Mouse (Mus musculus) liver, embryonic 12.5 days (tissue): Measurements from ENCODE around the gene Tmem121b. TPM values are rescaled to one million over a fixed set of nuclear protein-coding genes. Genes with fewer than 3 reads are reported as not detected.
A peak's percentile ranks its signal among the peaks of the same experiment; 100 is the strongest.

Experiments
- ATAC-seq: fragments of 200-750 bp; cut with Nextera tagmentation; 2 replicates; pipeline ENCODE4 v1.8.0; 2017; ENCODE audit warnings: moderate number of reproducible peaks, mild to moderate bottlenecking, moderate library complexity
- H3K27ac ChIP-seq: fragments of 300-500 bp; sonication (generic); 2 replicates; pipeline ENCODE4 v1.5.1; 2016; ENCODE audit warnings: mild to moderate bottlenecking
- H3K27me3 ChIP-seq: fragments of 300-500 bp; sonication (generic); replicated peaks from 2 replicates; pipeline ENCODE4 v1.6.1; 2016; ENCODE audit warnings: mild to moderate bottlenecking, moderate library complexity
- H3K36me3 ChIP-seq: fragments of 300-500 bp; sonication (generic); 2 replicates; pipeline ENCODE4 v1.6.1; 2016; ENCODE audit warnings: mild to moderate bottlenecking, moderate library complexity
- H3K4me1 ChIP-seq: fragments of 300-500 bp; sonication (generic); 2 replicates; pipeline ENCODE4 v1.6.1; 2016
- H3K4me2 ChIP-seq: fragments of 300-500 bp; sonication (generic); 2 replicates; pipeline ENCODE4 v1.6.1; 2016; ENCODE audit warnings: mild to moderate bottlenecking, moderate library complexity
- H3K4me3 ChIP-seq: fragments of 300-500 bp; sonication (generic); 2 replicates; pipeline ENCODE4 v1.5.1; 2016; ENCODE audit warnings: mild to moderate bottlenecking, moderate library complexity
- H3K9ac ChIP-seq: fragments of 300-500 bp; sonication (generic); 2 replicates; pipeline ENCODE4 v1.6.1; 2016; ENCODE audit warnings: mild to moderate bottlenecking, moderate library complexity
- H3K9me3 ChIP-seq: fragments of 300-500 bp; sonication (generic); replicated peaks from 2 replicates; pipeline ENCODE4 v1.6.1; 2016; ENCODE audit warnings: mild to moderate bottlenecking, moderate library complexity
- WGBS: fragments of 180-500 bp; shearing (Covaris S2); methylation state at CpG from one replicate; pipeline ENCODE4 v1.1.7; 2016; ENCODE audit not compliant: insufficient replicate concordance; 5-methylcytosine and 5-hydroxymethylcytosine counted together
- polyA plus RNA-seq: library from polyadenylated mRNA; unstranded; fragments of >200 nt; fragmentation: Nextera tagmentation; extraction: Ambion mirVana; gene quantifications from 2 replicates; pipeline ENCODE4 v1.2.1, GENCODE M21; 2016

Tmem121b gene
- polyA plus RNA-seq, 1 experiment from 2014 or later, result 0.02 TPM

DNA sequence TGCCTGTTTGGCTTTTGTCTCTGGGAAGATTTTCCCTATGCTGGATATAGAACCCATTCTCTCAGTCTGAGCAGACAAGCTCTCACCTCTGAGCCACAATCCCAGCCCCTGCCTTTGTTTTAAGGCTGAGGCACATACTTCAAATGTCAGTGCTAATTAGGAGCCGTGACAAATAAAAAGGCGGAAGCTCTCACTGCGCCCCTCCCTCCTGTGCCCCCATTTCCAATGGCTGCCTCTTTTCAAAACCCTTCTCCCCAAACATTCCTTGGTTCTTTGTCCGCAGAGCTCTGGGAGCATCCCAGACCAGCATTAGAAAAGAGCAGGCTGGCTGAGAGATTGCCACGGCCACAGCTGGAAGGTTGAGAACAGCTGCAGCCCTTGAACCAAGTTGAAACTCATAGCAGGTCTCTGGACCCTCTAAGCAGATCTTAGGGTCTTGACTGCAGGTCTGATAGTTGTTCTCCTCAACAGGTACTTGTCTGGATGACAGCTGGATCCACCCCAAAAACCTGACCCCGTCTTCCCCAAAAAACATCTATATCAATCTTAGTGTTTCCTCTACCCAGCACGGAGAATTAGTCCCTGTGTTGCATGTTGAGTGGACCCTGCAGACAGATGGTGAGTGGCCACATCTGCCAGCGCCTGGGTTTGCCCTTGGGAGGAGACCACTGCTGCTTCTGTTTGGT, 21.0 kb downstream of the Tmem121b start:
- Histone ChIP-seq H3K27me3 (no peaks in the 10 kb centered on the region), H3K4me1 (peaks cover 57% of the 10 kb centered on the region), H3K36me3 (peaks cover 39% of the 10 kb centered on the region), H3K27ac (no peak overlapping the region), H3K4me2 (no peak overlapping the region), H3K9ac (no peak overlapping the region), H3K9me3 (no peaks in the 10 kb centered on the region), H3K4me3 (no peak overlapping the region)
- 58% methylated on average over 8 of the region's 8 CpGs for WGBS
- ATAC-seq, result no peak

DNA sequence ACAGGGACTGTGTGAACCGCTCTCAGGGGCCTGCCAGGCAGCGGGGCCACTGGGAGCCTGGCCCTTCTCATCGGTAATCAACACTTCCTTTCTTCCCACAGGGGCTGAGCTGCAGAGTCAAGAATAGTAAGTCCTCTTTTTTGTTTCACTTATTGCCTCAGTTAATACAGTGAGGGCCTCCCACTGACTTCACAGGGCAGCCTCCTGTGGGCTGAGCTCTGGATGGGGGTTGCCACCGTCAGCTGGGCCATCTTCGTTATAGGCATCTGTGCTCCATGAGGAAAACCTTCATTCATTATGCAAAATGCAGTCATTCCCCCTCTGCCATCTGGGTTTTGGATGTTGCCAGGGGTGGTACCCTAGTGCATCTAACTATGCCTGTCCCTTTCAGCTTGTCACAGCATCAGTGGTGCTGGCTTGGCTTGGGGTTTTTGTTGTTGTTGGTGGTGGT, 21.6 kb downstream of the Tmem121b start:
- H3K27ac ChIP-seq, result no peak overlapping the region
- H3K36me3 ChIP-seq, result peaks cover 33% of the 10 kb centered on the region
- peaks cover 63% of the 10 kb centered on the region for H3K4me1 ChIP-seq
- H3K9ac ChIP-seq, result no peak overlapping the region
- H3K27me3 ChIP-seq, result no peaks in the 10 kb centered on the region
- WGBS, result 26% methylated on average over 5 of the region's 5 CpGs
- H3K4me3 ChIP-seq, result no peak overlapping the region
- no peak for ATAC-seq
- no peak overlapping the region for H3K4me2 ChIP-seq
- no peaks in the 10 kb centered on the region for H3K9me3 ChIP-seq

DNA sequence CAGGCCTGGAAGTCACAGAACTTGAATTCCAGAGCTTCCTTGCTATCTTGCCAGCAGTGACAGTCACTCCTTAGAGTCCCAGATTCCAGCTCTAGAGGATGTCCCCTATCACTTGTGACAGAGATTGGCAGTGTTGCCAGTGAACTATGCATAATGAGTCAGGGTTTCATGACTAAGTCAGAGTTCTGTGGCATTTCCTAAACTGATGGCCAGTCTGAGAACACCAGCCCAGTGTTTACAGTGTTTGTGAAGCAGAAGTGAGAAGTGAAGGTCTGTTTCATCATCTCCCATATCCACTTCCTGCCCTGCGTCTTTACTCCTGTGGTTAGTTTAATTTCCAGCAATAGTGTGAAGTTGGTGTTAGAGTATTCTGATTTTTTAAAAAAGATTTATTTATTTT, 22.9 kb downstream of the Tmem121b start:
- H3K9me3 ChIP-seq, result no peaks in the 10 kb centered on the region
- 38% methylated on average over 1 of the region's 1 CpGs for WGBS
- no peak overlapping the region for H3K4me2 ChIP-seq
- H3K4me3 ChIP-seq, result no peak overlapping the region
- ATAC-seq, result no peak
- H3K4me1 ChIP-seq, result peaks cover 76% of the 10 kb centered on the region
- H3K36me3 ChIP-seq, result peaks cover 21% of the 10 kb centered on the region
- no peaks in the 10 kb centered on the region for H3K27me3 ChIP-seq
- H3K27ac ChIP-seq, result no peak overlapping the region
- no peak overlapping the region for H3K9ac ChIP-seq

DNA sequence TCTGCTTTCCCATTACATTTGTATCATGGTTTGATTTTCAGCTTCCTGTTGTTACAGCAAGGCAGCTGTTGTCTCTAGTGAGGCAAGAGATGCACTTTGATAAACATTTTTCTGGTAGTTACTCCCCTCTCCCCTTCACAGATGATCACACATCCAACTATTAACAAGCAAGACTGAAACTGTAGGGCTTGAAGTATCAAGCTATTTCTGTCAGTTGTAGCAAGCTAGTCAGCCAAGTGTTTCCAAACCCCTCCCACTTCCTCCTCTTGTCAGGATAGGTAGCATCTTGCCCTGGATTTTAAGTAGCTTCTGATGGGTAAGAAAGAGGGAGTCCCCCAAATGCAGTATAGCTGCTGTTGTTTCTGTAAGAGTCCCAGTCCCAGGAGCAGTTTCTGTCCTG, 23.8 kb downstream of the Tmem121b start:
- H3K4me3 ChIP-seq, result no peak overlapping the region
- H3K27me3 ChIP-seq, result no peaks in the 10 kb centered on the region
- no peak overlapping the region for H3K4me2 ChIP-seq
- no peaks in the 10 kb centered on the region for H3K9me3 ChIP-seq
- H3K36me3 ChIP-seq, result peaks cover 12% of the 10 kb centered on the region
- H3K9ac ChIP-seq, result no peak overlapping the region
- peaks cover 83% of the 10 kb centered on the region for H3K4me1 ChIP-seq
- ATAC-seq, result no peak
- no peak overlapping the region for H3K27ac ChIP-seq

DNA sequence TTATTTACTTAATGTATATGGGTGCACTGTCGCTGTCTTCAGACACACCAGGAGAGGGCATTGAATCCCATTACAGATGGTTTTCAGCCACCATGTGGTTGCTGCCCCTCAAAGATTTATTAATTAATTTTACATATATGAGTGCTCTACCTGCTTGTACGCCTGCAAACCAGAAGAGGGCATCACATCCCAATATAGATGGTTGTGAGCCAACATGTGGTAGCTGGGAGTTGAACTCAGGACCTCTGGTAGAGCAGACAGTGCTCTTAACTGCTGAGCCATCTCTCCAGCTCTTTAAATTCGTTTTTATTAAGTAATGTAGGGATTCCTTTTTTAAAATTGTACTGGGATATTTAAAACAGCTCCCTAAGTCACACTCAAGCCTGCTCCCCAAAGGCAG, 24.3 kb downstream of the Tmem121b start:
- WGBS, result 58% methylated on average over 3 of the region's 3 CpGs

DNA sequence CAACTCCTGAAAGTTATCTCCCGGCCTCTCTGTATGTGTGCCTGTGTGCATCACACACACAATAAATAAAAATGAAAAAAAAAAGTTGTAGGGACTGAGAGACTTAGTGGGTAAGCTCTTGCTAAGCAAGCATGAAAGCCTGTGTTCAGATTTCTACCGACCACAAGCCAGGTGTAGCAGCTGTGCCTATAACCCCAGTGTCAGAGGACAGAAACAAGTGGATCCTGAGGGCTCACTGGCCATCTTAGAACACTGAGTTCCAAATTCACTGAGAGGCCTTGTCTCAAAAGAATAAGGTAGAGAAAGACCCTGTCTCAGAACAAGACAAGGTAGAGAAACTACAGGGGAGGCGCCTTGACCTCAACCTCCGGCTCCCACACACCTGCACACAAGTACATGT, 25.3 kb downstream of the Tmem121b start:
- Histone ChIP-seq H3K4me2 (no peak overlapping the region), H3K36me3 (no peaks in the 10 kb centered on the region), H3K4me1 (peaks cover 87% of the 10 kb centered on the region), H3K27me3 (no peaks in the 10 kb centered on the region), H3K27ac (no peak overlapping the region), H3K9me3 (no peaks in the 10 kb centered on the region), H3K9ac (no peak overlapping the region), H3K4me3 (no peak overlapping the region)
- ATAC-seq, result no peak
- 82% methylated on average over 4 of the region's 4 CpGs for WGBS

More for the DNA sequence above, 24.3 kb downstream of the Tmem121b start:
- Histone ChIP-seq H3K4me3 (no peak overlapping the region), H3K36me3 (peaks cover 7% of the 10 kb centered on the region), H3K9ac (no peak overlapping the region), H3K27ac (no peak overlapping the region), H3K4me1 (peaks cover 84% of the 10 kb centered on the region), H3K4me2 (no peak overlapping the region), H3K27me3 (no peaks in the 10 kb centered on the region), H3K9me3 (no peaks in the 10 kb centered on the region)
- ATAC-seq, result no peak

DNA sequence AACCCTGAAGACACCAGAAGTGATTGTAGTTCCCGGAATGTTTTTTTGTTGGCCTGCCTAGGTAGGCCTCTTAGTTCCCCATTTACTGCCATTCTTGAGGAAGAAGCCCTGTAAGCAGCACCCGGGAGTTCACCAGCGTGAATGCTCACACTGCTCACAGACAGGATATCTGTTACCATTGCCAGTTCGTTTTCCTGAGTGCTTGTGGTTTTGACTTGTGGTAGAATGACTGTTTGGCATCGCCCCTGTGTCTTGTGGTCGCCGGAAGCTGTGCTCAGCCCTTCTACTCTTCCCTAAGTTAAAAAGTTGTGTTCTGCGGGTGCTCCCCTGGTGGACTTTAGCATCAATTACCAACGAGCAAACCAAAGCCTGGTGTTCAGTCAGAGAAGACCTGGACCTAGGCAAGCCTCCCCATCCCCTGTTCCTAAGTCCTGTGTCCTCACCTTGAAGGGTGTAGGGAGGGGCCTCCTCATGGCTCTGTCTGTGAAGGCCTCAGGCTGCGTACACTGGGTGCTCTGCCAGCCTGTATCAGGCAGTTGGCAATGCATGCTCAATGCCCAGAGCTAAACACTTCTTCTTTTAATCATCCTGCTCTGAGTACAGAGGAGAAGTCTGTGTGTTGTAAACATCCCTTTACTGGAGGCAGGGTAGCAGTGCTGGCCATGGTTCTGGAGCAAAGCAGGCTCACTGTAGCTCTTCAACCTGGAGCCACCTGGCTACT, 26.8 kb downstream of the Tmem121b start:
- H3K27ac ChIP-seq, result peak overlapping the region; percentile 52
- H3K27me3 ChIP-seq, result peaks cover 7% of the 10 kb centered on the region
- peak overlapping the region; percentile 17 for H3K4me2 ChIP-seq
- 20% methylated on average over 10 of the region's 10 CpGs for WGBS
- 0 out of 2 replicates have a peak, but pooled peaks have one; percentile 6 for ATAC-seq
- H3K9me3 ChIP-seq, result no peaks in the 10 kb centered on the region
- peaks cover 77% of the 10 kb centered on the region for H3K4me1 ChIP-seq
- H3K4me3 ChIP-seq, result no peak overlapping the region
- no peak overlapping the region for H3K9ac ChIP-seq
- no peaks in the 10 kb centered on the region for H3K36me3 ChIP-seq

DNA sequence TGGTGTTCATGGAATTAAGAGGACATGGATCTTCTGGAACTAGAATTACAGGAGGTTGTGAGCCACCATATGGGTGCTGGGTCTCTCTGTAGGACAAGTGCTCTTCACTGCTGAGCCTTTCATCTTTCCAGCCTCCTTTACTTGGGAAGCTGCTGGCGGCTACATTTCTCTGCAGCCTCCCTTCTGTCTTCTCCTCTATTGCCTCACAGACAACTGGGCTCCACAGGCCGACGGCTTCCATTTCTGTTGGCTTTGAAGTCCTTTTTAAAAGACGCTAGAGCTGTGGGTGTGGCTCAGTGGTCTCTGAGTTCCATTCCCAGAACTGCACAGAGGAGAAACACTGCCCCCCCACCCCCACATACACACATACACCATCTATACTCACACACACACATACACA, 28.2 kb downstream of the Tmem121b start:
- 17% methylated on average over 4 of the region's 4 CpGs for WGBS
- no peak overlapping the region for H3K4me3 ChIP-seq
- H3K9ac ChIP-seq, result no peak overlapping the region
- peak overlapping the region; percentile 7 for H3K27ac ChIP-seq
- no peaks in the 10 kb centered on the region for H3K9me3 ChIP-seq
- ATAC-seq, result no peak
- no peaks in the 10 kb centered on the region for H3K36me3 ChIP-seq
- peak overlapping the region; percentile 98 for H3K4me2 ChIP-seq
- peaks cover 70% of the 10 kb centered on the region for H3K4me1 ChIP-seq
- H3K27me3 ChIP-seq, result peaks cover 15% of the 10 kb centered on the region

DNA sequence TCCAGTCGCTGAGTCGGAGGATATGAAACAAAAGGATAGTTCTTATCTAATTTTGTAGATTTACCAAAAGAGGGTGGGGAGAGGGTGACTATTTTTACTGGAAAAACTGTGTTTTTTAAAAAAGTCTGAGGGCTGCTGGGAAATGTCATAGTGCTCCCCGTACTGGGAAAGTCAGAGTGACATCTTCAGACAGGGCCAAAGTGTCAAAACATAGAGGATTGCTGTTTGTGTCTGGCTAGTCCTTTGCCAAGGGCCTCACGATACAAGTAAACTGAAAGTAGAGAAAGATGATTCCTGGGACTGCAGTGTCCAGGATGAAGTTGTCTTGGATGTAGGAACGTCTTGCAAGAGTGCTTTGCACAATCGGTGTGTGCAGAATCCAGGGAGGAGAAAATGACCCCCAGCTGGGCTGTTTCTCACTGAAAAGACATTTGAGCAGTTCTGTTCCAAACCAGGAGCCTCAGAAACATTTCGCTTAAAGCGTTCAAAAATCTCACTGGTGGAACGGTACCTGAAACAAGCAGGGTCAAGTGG, 29.1 kb downstream of the Tmem121b start:
- peaks cover 15% of the 10 kb centered on the region for H3K27me3 ChIP-seq
- H3K9me3 ChIP-seq, result no peaks in the 10 kb centered on the region
- H3K27ac ChIP-seq, result peak overlapping the region; percentile 57
- no peaks in the 10 kb centered on the region for H3K36me3 ChIP-seq
- H3K4me3 ChIP-seq, result peak overlapping the region; percentile 80
- 33% methylated on average over 9 of the region's 9 CpGs for WGBS
- H3K4me2 ChIP-seq, result peak overlapping the region; percentile 98
- peak overlapping the region; percentile 85 for H3K9ac ChIP-seq
- H3K4me1 ChIP-seq, result peaks cover 61% of the 10 kb centered on the region
- no peak for ATAC-seq

DNA sequence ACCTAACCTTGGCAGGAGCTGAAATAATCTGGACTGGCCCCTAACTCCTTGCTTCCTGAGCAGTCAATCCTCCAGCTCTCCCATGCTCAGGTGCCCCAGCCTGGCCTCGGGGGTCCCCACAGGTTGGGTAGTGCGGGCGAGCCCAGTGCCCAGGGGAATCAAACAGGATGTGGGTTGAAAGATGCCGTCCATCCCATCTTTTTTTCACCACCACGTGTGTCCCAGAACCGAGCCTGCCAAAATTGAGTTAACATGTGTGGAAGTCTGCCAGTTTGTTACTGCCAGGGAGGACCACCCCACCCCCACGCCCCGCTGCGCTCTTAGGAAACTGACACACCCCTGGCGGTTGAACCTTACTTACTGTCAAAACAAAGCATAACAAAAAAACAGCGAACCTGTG, 29.7 kb downstream of the Tmem121b start:
- peaks cover 57% of the 10 kb centered on the region for H3K4me1 ChIP-seq
- whole genome bisulfite sequencing, result 1% methylated on average over 11 of the region's 11 CpGs
- H3K4me2 ChIP-seq, result peak overlapping the region; percentile 98
- no peaks in the 10 kb centered on the region for H3K36me3 ChIP-seq
- peak; percentile 24; the same call in 1 of the 2 replicates for ATAC-seq
- H3K27ac ChIP-seq, result peak overlapping the region; percentile 81
- H3K27me3 ChIP-seq, result peaks cover 15% of the 10 kb centered on the region
- no peaks in the 10 kb centered on the region for H3K9me3 ChIP-seq
- peak overlapping the region; percentile 85 for H3K9ac ChIP-seq
- peak overlapping the region; percentile 80 for H3K4me3 ChIP-seq

DNA sequence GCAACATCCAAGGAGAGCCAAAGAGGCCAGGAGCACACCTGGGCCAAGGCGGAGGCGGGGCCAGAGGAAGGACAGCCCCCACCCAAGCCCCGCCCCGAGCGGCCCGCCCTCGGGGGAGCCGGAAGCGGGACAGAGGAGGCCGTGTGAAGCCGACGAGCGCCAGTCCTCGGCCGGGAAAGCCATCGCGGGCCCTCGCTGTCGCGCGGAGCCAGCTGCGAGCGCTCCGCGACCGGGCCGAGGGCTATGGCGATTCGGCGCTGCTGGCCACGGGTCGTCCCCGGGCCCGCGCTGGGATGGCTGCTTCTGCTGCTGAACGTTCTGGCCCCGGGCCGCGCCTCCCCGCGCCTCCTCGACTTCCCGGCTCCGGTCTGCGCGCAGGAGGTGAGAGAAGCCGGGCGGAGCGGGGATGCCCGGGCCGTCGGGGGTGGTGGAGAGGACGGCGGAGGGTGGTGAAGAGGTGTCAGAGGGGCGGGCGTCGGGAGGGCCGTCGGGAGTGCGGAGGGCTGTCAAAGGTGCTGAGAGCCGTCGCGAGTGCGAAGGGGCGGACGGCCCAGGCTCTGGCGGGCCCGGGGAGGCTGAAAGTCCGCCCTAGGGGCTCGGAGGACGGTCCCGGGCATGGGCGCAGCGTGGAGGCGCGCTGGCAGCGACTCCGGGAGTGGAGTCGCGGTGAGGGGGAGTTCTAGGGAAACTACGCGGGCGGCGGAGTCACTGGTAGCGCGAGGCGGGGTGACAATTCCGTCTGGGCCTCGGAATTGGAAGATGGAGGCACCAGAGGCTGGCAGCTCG, 30.3 kb downstream of the Tmem121b start, which contains the start of gene Il17ra:
Gene Il17ra (plus strand): TSS at position 162 of the 786 bp plus-strand sequence.
- no peaks in the 10 kb centered on the region for H3K36me3 ChIP-seq
- under 1% methylated on average over 90 of the region's 90 CpGs for WGBS
- peaks cover 15% of the 10 kb centered on the region for H3K27me3 ChIP-seq
- H3K27ac ChIP-seq, result peak within 1 kb of the TSS; percentile 81
- peak within 1 kb of the TSS; percentile 98 for H3K4me2 ChIP-seq
- no peaks in the 10 kb centered on the region for H3K9me3 ChIP-seq
- peaks cover 53% of the 10 kb centered on the region for H3K4me1 ChIP-seq
- H3K9ac ChIP-seq, result peak within 1 kb of the TSS; percentile 85
- peak within 1 kb of the TSS; percentile 80 for H3K4me3 ChIP-seq
- peak; percentile 89 for ATAC-seq
